Mouse (Mus musculus): ENCODE data around the gene Ntrk1. TPM values are rescaled to one million over a fixed set of nuclear protein-coding genes. Genes with fewer than 3 reads are reported as not detected.

The Ntrk1 gene
- polyA plus RNA-seq, 1 experiment from 2014 or later: 141 TPM

DNA sequence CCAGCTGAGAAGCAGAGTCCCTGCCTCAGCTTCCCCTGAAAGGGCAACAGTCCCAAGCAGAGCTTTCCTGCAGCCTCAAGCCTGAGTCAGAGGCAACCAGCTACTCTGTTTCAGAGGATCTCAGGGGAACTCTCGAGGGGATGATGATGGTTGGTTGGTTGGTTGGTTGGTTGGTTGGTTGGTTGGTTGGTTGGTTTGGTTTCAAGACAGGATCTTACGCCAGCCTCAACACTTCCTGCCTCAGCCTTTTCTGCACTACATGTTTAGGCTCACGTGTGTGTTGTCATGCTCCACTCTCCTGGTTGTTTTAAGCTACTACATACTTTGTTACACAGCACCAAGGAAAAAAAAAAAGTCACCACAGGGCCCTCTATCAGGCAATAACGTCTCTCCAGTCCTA lies 51.0 kb downstream of the Ntrk1 start:
- no peak for ATAC-seq (ENCODE audit: low FRiP score, low read depth)
- H3K4me3 ChIP-seq: no peak overlapping the region
- peaks cover 17% of the 10 kb centered on the region for H3K36me3 ChIP-seq
- H3K4me2 ChIP-seq (replicated peaks): no peak overlapping the region
- WGBS: 86% methylated on average over 4 of the region's 4 CpGs
- no peak overlapping the region for H3K27ac ChIP-seq
- peaks cover 14% of the 10 kb centered on the region for H3K4me1 ChIP-seq
- H3K9ac ChIP-seq: no peak overlapping the region
- no peaks in the 10 kb centered on the region for H3K9me3 ChIP-seq
- H3K27me3 ChIP-seq (replicated peaks): no peaks in the 10 kb centered on the region

DNA sequence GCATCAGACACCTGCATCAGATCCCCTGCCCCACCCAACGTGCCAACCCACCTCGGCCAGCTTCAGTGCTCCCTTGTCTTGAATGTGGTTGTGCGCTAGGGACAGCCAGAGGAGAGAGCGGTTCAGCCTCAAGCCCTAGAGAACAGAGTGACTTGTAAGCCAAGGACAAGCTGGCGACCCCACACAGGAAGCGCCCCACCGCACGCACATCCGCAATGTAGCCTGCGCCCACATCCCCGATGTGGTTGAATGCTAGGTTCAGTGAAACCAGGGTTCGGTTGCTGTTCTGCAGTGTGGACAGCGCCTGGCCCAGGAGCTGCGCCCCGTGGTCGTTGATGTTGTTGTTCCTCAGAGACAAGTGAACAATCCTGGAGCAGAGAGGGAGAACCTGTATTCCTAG lies 52.2 kb downstream of the Ntrk1 start:
- no peak overlapping the region for H3K4me2 ChIP-seq (replicated peaks)
- H3K9me3 ChIP-seq: no peaks in the 10 kb centered on the region
- H3K9ac ChIP-seq: no peak overlapping the region
- H3K4me1 ChIP-seq: peaks cover 14% of the 10 kb centered on the region
- H3K4me3 ChIP-seq: no peak overlapping the region
- H3K27ac ChIP-seq: no peak overlapping the region
- ATAC-seq (ENCODE audit: low FRiP score, low read depth): no peak
- no peaks in the 10 kb centered on the region for H3K27me3 ChIP-seq (replicated peaks)
- H3K36me3 ChIP-seq: peaks cover 27% of the 10 kb centered on the region
- WGBS: 87% methylated on average over 16 of the region's 16 CpGs

DNA sequence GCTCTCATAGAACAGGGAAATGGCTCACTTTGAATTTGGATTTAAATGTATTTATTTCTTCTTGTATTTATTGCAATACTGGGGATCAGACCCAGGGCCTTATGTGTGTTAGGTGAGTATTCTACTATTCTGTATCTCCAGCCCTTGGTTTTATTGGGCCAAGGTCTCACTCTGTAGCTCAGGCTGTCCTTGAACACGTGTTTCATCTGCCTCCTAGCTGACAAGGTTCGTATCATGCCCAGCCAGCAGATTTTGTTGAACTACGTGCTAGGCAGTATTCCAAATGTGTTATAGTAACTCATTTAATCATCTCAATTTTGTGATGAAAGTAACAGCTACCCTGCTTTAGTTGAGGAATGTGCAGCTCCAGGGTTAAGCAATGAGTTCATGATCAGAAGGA lies 52.9 kb downstream of the Ntrk1 start:
- Histone ChIP-seq H3K27ac (no peak overlapping the region), H3K4me1 (peaks cover 14% of the 10 kb centered on the region), H3K9ac (no peak overlapping the region), H3K4me3 (no peak overlapping the region), H3K9me3 (no peaks in the 10 kb centered on the region), H3K36me3 (peaks cover 34% of the 10 kb centered on the region), H3K4me2 (replicated peaks) (no peak overlapping the region), H3K27me3 (replicated peaks) (no peaks in the 10 kb centered on the region)
- ATAC-seq (ENCODE audit: low FRiP score, low read depth): no peak
- WGBS: 88% methylated on average over 3 of the region's 3 CpGs

DNA sequence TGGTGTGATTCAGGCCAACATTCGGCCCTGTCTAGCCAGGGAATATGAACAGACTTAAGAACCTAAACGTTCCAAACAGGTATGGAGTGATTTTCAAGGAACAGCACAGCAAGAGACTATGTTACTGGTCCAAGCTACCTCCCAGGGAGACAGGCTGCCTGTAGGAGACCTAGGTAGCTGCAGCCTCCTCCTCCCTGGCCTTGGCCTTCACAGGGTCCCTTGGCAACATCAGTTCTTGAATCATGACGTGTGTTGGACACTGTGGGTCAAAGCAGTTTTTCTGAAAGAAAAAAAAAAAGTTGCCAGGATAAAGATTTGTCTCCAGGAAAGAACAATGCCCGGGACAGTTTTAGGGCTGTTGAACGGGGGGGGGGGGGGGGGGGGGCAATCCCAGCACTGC lies 56.1 kb downstream of the Ntrk1 start:
- no peak overlapping the region for H3K27ac ChIP-seq
- ATAC-seq (ENCODE audit: low FRiP score, low read depth): no peak
- 63% methylated on average over 5 of the region's 5 CpGs for WGBS
- H3K4me2 ChIP-seq (replicated peaks): no peak overlapping the region
- H3K9ac ChIP-seq: no peak overlapping the region
- no peaks in the 10 kb centered on the region for H3K27me3 ChIP-seq (replicated peaks)
- no peaks in the 10 kb centered on the region for H3K9me3 ChIP-seq
- H3K36me3 ChIP-seq: peaks cover 64% of the 10 kb centered on the region
- H3K4me1 ChIP-seq: no peaks in the 10 kb centered on the region
- H3K4me3 ChIP-seq: no peak overlapping the region

DNA sequence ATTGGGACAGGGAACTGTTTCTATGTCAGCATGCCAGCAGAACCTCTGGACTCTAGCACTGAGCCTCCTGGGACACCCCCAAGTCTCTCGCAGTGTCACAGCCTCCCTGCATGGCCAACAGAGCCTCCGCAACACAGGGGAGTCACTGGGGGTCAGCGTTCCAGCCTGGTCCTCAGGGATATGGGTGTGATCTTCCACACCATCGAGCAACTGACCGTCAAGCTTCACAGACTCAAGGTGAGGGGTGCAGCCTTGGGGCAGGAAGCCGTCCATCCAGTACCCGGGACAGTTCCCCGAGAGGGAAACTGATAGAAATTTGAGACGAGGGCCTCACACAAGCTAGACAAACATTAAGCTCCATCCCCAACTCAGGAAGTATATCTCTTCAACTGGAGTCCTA lies 59.6 kb downstream of the Ntrk1 start:
- H3K27me3 ChIP-seq (replicated peaks): no peaks in the 10 kb centered on the region
- no peak overlapping the region for H3K4me3 ChIP-seq
- no peaks in the 10 kb centered on the region for H3K9me3 ChIP-seq
- 86% methylated on average over 9 of the region's 9 CpGs for WGBS
- peaks cover 92% of the 10 kb centered on the region for H3K36me3 ChIP-seq
- no peaks in the 10 kb centered on the region for H3K4me1 ChIP-seq
- no peak overlapping the region for H3K27ac ChIP-seq
- no peak overlapping the region for H3K9ac ChIP-seq
- ATAC-seq (ENCODE audit: low FRiP score, low read depth): no peak
- no peak overlapping the region for H3K4me2 ChIP-seq (replicated peaks)

DNA sequence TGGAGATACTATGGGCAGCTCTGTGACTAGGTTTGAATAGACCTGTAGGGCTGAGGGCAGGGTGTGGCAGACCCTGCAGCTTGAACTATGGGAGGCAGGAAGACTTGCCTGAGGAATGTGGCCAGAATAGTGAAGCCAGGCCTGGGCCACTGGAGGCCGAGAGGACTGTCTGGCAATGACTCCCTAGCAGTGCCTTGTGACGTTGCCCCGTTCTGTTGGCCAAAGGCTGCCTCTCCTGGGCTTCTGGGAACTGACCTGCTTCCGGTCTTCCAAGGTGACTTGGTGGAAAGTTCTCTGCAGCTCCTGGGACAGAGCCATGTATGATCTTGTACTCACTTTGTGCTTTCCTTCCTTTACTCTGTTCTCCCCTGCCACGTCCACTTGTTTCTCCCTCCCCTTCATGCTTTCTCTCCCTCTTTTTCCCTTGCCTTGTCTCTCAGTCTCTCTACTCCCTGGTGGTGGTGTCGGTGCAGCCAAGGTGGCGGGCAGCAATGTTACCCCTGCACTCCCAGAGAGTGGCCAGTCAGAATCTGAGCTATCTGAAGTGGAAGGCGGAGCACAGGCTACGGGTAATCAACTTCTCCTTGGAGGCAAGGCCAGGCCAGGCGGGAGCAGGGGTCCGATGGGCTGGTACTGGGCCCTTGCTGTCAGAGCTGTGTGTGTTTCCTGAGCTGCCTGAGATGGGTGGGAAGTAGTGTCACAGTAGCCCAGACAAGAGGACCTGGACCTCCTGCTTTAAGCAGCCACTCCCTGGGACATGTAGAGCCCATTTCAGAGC lies 60.8 kb downstream of the Ntrk1 start:
- no peak overlapping the region for H3K9ac ChIP-seq
- H3K36me3 ChIP-seq: peaks cover 94% of the 10 kb centered on the region
- no peak overlapping the region for H3K4me2 ChIP-seq (replicated peaks)
- no peak overlapping the region for H3K27ac ChIP-seq
- H3K27me3 ChIP-seq (replicated peaks): no peaks in the 10 kb centered on the region
- ATAC-seq (ENCODE audit: low FRiP score, low read depth): no peak
- no peaks in the 10 kb centered on the region for H3K4me1 ChIP-seq
- WGBS: 90% methylated on average over 11 of the region's 11 CpGs
- no peaks in the 10 kb centered on the region for H3K9me3 ChIP-seq
- no peak overlapping the region for H3K4me3 ChIP-seq

DNA sequence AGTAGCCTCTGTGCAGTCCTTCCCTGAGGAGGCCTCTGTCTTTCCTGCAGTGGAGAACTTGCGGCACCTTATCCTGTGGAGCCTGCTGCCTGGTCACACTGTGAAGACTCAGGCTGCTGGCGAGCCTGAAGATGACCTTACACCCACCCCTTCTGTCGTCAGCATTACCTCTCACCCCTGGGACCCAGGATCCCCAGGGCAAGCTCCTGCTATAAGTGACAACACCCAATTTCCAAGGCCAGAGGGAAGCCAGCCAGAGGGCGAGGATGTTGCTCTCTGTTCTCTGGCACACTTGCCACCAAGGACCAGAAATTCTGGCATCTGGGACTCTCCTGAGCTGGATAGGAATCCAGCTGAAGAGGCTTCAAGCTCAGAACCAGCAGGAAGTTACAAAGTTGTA lies 61.9 kb downstream of the Ntrk1 start:
- Histone ChIP-seq H3K9me3 (no peaks in the 10 kb centered on the region), H3K4me2 (replicated peaks) (no peak overlapping the region), H3K27me3 (replicated peaks) (no peaks in the 10 kb centered on the region), H3K4me3 (no peak overlapping the region), H3K9ac (no peak overlapping the region), H3K36me3 (peaks cover 96% of the 10 kb centered on the region), H3K27ac (no peak overlapping the region), H3K4me1 (no peaks in the 10 kb centered on the region)
- 80% methylated on average over 4 of the region's 4 CpGs for WGBS
- no peak for ATAC-seq (ENCODE audit: low FRiP score, low read depth)

DNA sequence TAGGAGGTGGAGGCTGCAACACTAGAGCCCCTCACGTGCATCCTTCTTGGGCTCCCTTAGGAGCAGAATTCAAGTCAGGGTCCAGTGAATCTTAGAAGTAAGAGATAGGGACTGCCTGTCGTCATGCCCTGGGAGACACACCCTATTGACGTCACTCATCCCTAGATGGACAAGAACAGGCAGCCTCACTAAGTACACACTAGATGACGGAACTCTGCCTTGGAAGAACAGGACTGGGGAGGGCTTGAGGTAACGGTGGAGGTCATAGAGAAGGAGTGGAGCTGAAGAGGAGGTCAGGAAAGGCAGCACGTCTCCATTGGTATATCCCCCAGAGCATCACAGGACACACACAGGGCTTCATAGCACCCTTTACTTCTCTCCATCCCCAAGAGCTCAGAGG lies 66.3 kb downstream of the Ntrk1 start:
- 92% methylated on average over 6 of the region's 6 CpGs for WGBS
- Histone ChIP-seq H3K36me3 (peaks cover 95% of the 10 kb centered on the region), H3K4me2 (replicated peaks) (no peak overlapping the region), H3K4me1 (no peaks in the 10 kb centered on the region), H3K27ac (no peak overlapping the region), H3K4me3 (no peak overlapping the region), H3K9ac (no peak overlapping the region), H3K9me3 (no peaks in the 10 kb centered on the region), H3K27me3 (replicated peaks) (no peaks in the 10 kb centered on the region)
- ATAC-seq (ENCODE audit: low FRiP score, low read depth): no peak

Other genes starting within 250 kb of the Ntrk1 start
- 23.6 and 27.1 TPM in 2 replicates for gene Arhgef11, start 177.6 kb downstream of the Ntrk1 start, polyA plus RNA-seq (2016; fragmentation: Nextera tagmentation; extraction: Ambion mirVana)
- 0.33 and 0.53 TPM in 2 replicates for gene Lrrc71, start 46.5 kb downstream of the Ntrk1 start, polyA plus RNA-seq (2016; fragmentation: Nextera tagmentation; extraction: Ambion mirVana)
- 1.4 and 1.9 TPM in 2 replicates for gene Insrr, start 1.8 kb upstream of the Ntrk1 start, polyA plus RNA-seq (2016; fragmentation: Nextera tagmentation; extraction: Ambion mirVana)
- 11.7 and 12.4 TPM in 2 replicates for gene Pear1, start 29.1 kb upstream of the Ntrk1 start, polyA plus RNA-seq (2016; fragmentation: Nextera tagmentation; extraction: Ambion mirVana)
- gene Sh2d2a, start 51.6 kb upstream of the Ntrk1 start, polyA plus RNA-seq (2016; fragmentation: Nextera tagmentation; extraction: Ambion mirVana): not detected in 2 replicates
- 14.3 and 15.4 TPM in 2 replicates for gene Prcc, start 90.4 kb upstream of the Ntrk1 start, polyA plus RNA-seq (2016; fragmentation: Nextera tagmentation; extraction: Ambion mirVana)
- gene Hdgf, start 111.2 kb upstream of the Ntrk1 start, polyA plus RNA-seq (2016; fragmentation: Nextera tagmentation; extraction: Ambion mirVana): 225 and 233 TPM in 2 replicates
- gene Mrpl24, start 124.3 kb upstream of the Ntrk1 start, polyA plus RNA-seq (2016; fragmentation: Nextera tagmentation; extraction: Ambion mirVana): 78.4 and 81.7 TPM in 2 replicates
- 60.7 and 64.1 TPM in 2 replicates for gene Isg20l2, start 135.2 kb upstream of the Ntrk1 start, polyA plus RNA-seq (2016; fragmentation: Nextera tagmentation; extraction: Ambion mirVana)
- 22.2 TPM in 2 replicates for gene Rrnad1, start 135.6 kb upstream of the Ntrk1 start, polyA plus RNA-seq (2016; fragmentation: Nextera tagmentation; extraction: Ambion mirVana)
- gene Crabp2, start 153.5 kb upstream of the Ntrk1 start, polyA plus RNA-seq (2016; fragmentation: Nextera tagmentation; extraction: Ambion mirVana): 372 and 405 TPM in 2 replicates
- 140 and 169 TPM in 2 replicates for gene Nes, start 175.9 kb upstream of the Ntrk1 start, polyA plus RNA-seq (2016; fragmentation: Nextera tagmentation; extraction: Ambion mirVana)
- 2.4 and 4.1 TPM in 2 replicates for gene Bcan, start 205.1 kb upstream of the Ntrk1 start, polyA plus RNA-seq (2016; fragmentation: Nextera tagmentation; extraction: Ambion mirVana)
- gene Hapln2, start 232.4 kb upstream of the Ntrk1 start, polyA plus RNA-seq (2016; fragmentation: Nextera tagmentation; extraction: Ambion mirVana): 0.24 and 0.60 TPM in 2 replicates
- 28.9 and 29.1 TPM in 2 replicates for gene Gpatch4, start 247.9 kb upstream of the Ntrk1 start, polyA plus RNA-seq (2016; fragmentation: Nextera tagmentation; extraction: Ambion mirVana)